Mouse (Mus musculus) neural tube, embryonic 15.5 days (tissue): ENCODE results near the gene Mtnr1b. TPM values are rescaled to one million over a fixed set of nuclear protein-coding genes. Genes with fewer than 3 reads are reported as not detected.

Experiments used
- ATAC-seq: fragments of 200-750 bp; cut with Nextera tagmentation; 2 replicates; pipeline ENCODE4 v1.8.0; 2017; ENCODE audit warnings: mild to moderate bottlenecking, moderate TSS enrichment, moderate library complexity; ENCODE audit not compliant: low FRiP score
- H3K27ac ChIP-seq: fragments of 300-500 bp; sonication (generic); replicated peaks from 2 replicates; pipeline ENCODE4 v1.5.1; 2015; ENCODE audit warnings: mild to moderate bottlenecking, inconsistent platforms
- H3K27me3 ChIP-seq: fragments of 300-500 bp; sonication (generic); replicated peaks from 2 replicates; pipeline ENCODE4 v1.6.1; 2015; ENCODE audit warnings: inconsistent platforms
- H3K36me3 ChIP-seq: fragments of 300-500 bp; sonication (generic); 2 replicates; pipeline ENCODE4 v1.6.1; 2015; ENCODE audit warnings: inconsistent platforms
- H3K4me1 ChIP-seq: fragments of 300-500 bp; sonication (generic); 2 replicates; pipeline ENCODE4 v1.6.1; 2015; ENCODE audit warnings: inconsistent platforms
- H3K4me2 ChIP-seq: fragments of 300-500 bp; sonication (generic); 2 replicates; pipeline ENCODE4 v1.6.1; 2015; ENCODE audit warnings: inconsistent platforms, mild to moderate bottlenecking, moderate library complexity
- H3K4me3 ChIP-seq: fragments of 300-500 bp; sonication (generic); replicated peaks from 2 replicates; pipeline ENCODE4 v1.5.1; 2015; ENCODE audit warnings: mild to moderate bottlenecking, inconsistent platforms
- H3K9ac ChIP-seq: fragments of 300-500 bp; sonication (generic); replicated peaks from 2 replicates; pipeline ENCODE4 v1.6.1; 2015; ENCODE audit warnings: mild to moderate bottlenecking, inconsistent platforms
- H3K9me3 ChIP-seq: fragments of 300-500 bp; sonication (generic); replicated peaks from 2 replicates; pipeline ENCODE4 v1.6.1; 2016; ENCODE audit warnings: inconsistent platforms
- WGBS: fragments of 180-500 bp; shearing (Covaris S2); methylation state at CpG from one replicate; pipeline ENCODE4 v1.1.7; 2015; ENCODE audit warnings: mixed read lengths; 5-methylcytosine and 5-hydroxymethylcytosine counted together
- polyA plus RNA-seq: library from polyadenylated mRNA; unstranded; fragments of >200 nt; fragmentation: Nextera tagmentation; extraction: Ambion mirVana; gene quantifications from 2 replicates; pipeline ENCODE4 v1.2.1, GENCODE M21; 2015

Mtnr1b gene
- polyA plus RNA-seq, 1 experiment from 2014 or later, result not detected

GRCm38 (mm10) chr9:15794408-15794807, 79.9 kb downstream of the Mtnr1b start:
- 92% methylated on average over 6 of the region's 6 CpGs for WGBS
- no peaks in the 10 kb centered on the region for H3K4me1 ChIP-seq
- no peaks in the 10 kb centered on the region for H3K9me3 ChIP-seq

DNA sequence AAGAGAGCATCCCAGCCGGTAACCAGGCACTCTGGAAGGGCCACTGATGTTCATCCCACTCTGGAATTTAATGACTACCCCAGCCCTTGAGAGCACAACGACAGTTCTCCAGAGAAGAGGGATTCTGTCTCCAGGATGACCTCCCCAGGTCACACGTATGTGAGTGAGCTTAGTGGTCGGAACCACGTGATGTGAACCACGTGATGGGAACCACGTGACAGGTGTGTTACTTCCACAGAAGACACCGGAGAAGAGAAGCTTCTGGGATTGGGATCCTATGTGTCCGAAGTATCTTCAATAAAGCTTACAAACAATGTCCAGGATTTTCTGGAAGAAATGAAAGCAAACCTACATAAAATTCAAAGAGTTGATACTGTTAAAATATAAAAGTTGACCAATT, 82.3 kb downstream of the Mtnr1b start:
- Histone ChIP-seq H3K4me1 (no peaks in the 10 kb centered on the region), H3K4me3 (no peak overlapping the region), H3K4me2 (no peak overlapping the region), H3K27me3 (no peaks in the 10 kb centered on the region), H3K9me3 (no peaks in the 10 kb centered on the region), H3K27ac (no peak overlapping the region), H3K9ac (no peak overlapping the region), H3K36me3 (no peaks in the 10 kb centered on the region)
- 92% methylated on average over 9 of the region's 9 CpGs for WGBS
- ATAC-seq, result no peak

More at GRCm38 (mm10) chr9:15794408-15794807, 79.9 kb downstream of the Mtnr1b start:
- no peaks in the 10 kb centered on the region for H3K36me3 ChIP-seq
- H3K27ac ChIP-seq, result no peak overlapping the region
- no peak overlapping the region for H3K4me3 ChIP-seq
- no peak for ATAC-seq
- no peaks in the 10 kb centered on the region for H3K27me3 ChIP-seq
- no peak overlapping the region for H3K4me2 ChIP-seq
- H3K9ac ChIP-seq, result no peak overlapping the region

DNA sequence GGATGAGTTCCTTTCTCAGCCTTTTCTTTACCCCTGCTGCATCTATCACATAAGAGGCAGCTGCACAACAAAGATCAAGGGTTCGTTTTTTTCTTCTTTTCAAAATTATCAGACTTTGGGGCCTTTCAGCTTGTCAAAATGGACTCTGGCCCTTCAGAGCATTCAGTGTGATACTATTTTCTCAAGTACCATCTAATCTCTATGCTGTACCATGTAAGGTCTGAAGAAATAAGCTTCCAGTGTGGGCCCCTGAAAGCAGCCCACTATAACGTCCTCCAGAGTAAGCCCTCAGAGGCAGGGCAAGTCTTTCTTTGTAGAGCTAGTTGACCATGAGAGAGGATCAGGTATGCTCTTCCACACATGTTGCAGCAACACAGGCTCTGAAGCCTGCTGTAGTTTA, 87.7 kb downstream of the Mtnr1b start:
- Histone ChIP-seq H3K36me3 (no peaks in the 10 kb centered on the region), H3K4me1 (no peaks in the 10 kb centered on the region), H3K4me3 (no peak overlapping the region), H3K9me3 (no peaks in the 10 kb centered on the region), H3K9ac (no peak overlapping the region), H3K27me3 (no peaks in the 10 kb centered on the region), H3K4me2 (no peak overlapping the region), H3K27ac (no peak overlapping the region)
- WGBS, result 73% methylated on average over 2 of the region's 2 CpGs
- ATAC-seq, result no peak

DNA sequence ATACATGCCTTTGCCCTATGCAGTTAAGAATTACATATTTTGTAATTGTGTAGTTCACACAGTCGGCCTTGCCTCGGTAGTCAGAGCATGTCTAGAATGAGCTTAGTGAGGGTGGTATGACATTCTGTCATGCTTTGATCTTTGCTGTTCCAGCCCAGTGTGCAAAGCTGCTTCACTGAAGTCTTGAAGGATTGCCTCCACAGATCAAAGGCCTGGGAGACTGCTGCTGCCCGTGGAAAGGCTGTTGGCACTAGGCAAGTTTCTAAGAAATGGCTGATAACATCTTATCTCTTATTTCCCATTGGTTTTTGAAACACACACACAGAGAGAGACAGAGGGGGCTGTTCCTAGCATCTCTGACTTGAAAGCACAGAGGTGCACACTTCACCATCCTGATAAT, 88.2 kb downstream of the Mtnr1b start:
- Histone ChIP-seq H3K27ac (no peak overlapping the region), H3K9ac (no peak overlapping the region), H3K27me3 (no peaks in the 10 kb centered on the region), H3K4me3 (no peak overlapping the region), H3K4me2 (no peak overlapping the region), H3K36me3 (no peaks in the 10 kb centered on the region), H3K9me3 (no peaks in the 10 kb centered on the region), H3K4me1 (no peaks in the 10 kb centered on the region)
- 90% methylated on average over 3 of the region's 3 CpGs for WGBS
- ATAC-seq, result no peak

DNA sequence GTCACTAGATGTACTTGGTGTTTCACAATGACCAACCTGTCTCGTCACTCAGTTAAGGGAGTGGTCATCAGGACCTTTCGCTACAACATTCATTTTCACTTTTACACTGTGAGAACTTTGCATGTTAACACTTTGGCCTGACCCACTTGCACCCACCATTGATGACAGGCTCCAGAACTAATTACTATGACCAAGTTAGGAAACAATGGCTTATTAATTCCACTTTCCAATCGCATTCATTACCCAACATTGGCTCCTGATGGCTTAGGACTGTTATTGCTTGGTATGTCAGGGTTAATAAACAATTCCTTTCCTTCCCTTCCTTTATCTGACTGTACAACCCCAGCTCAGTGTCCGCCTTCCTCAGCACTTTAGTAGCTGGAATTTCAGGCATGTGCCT, 92.4 kb downstream of the Mtnr1b start:
- Histone ChIP-seq H3K36me3 (no peaks in the 10 kb centered on the region), H3K4me3 (no peak overlapping the region), H3K9ac (no peak overlapping the region), H3K27ac (no peak overlapping the region), H3K4me1 (no peaks in the 10 kb centered on the region), H3K27me3 (no peaks in the 10 kb centered on the region), H3K4me2 (no peak overlapping the region), H3K9me3 (no peaks in the 10 kb centered on the region)
- no peak for ATAC-seq
- WGBS, result 70% methylated on average over 4 of the region's 4 CpGs

- no peaks in the 10 kb centered on the region for H3K27me3 ChIP-seq
- H3K36me3 ChIP-seq, result no peaks in the 10 kb centered on the region
- H3K9ac ChIP-seq, result no peak overlapping the region
- ATAC-seq, result no peak
- H3K4me1 ChIP-seq, result 0 out of 2 replicates have a peak, but pooled peaks cover 3% of the 10 kb centered on the region
- 55% methylated on average over 1 of the region's 1 CpGs for WGBS
- H3K4me2 ChIP-seq, result no peak overlapping the region
- H3K9me3 ChIP-seq, result no peaks in the 10 kb centered on the region
- no peak overlapping the region for H3K27ac ChIP-seq
- no peak overlapping the region for H3K4me3 ChIP-seq
Observed at GRCm38 (mm10) chr9:15774911-15775310, 99.4 kb downstream of the Mtnr1b start.

Other genes starting within 250 kb of the Mtnr1b start
- gene Deup1, start 246.6 kb downstream of the Mtnr1b start, polyA plus RNA-seq, result 0.35 and 0.86 TPM in 2 replicates
- gene Slc36a4, start 164.8 kb downstream of the Mtnr1b start, polyA plus RNA-seq, result 25.9 and 27.4 TPM in 2 replicates